Mouse (Mus musculus) lung, adult 2 months (tissue): ENCODE measurements around the gene Trpm6.

Experiments
- CTCF ChIP-seq: fragments of 200-500 bp; IDR thresholded peaks from 2 replicates; pipeline ENCODE4 v1.5.1; 2011; ENCODE audit warnings: mild to moderate bottlenecking, low read length, control low read depth; ENCODE audit not compliant: insufficient read depth
- POLR2A ChIP-seq: fragments of 200-500 bp; IDR thresholded peaks from 2 replicates; pipeline ENCODE4 v1.6.1; 2011; ENCODE audit warnings: low read depth, mild to moderate bottlenecking, control low read depth, low read length, borderline replicate concordance; ENCODE audit errors: extremely low read depth

DNA sequence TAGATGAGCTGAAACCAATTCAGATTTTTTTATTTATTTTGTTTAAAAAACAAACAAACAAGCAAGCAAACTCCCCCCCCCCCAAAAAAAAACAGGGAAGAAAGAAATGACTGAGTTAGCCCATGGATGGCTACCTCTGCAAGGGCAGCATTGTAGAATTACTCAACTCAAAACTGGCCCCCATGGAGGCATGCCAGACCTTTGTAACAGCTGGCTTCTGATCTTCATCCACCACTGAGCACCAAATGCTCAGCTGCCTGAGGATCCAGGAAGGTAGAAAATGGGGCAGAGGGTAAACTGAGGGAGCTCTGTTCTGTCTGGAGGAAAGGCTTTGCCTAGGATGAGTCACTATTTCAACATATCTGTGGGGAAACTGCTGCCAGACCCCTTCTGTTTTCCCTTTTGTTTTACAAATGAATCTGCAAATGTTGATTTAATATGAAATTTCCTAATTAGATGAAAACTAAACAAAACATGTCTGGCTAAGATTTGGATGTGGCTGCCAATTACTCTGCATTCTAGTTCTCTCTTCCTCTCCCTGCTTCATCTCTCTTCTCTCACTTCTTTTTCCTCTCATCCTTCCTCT is 162.1 kb downstream of the Trpm6 start:
- TF ChIP-seq POLR2A (no peak), CTCF (no peak)
